Mouse (Mus musculus) stomach, embryonic 14.5 days (tissue): ENCODE measurements around the gene Ddc. TPM values are rescaled to one million over a fixed set of nuclear protein-coding genes. Genes with fewer than 3 reads are reported as not detected.
A peak's percentile ranks its signal among the peaks of the same experiment; 100 is the strongest.

ENCODE experiments used
- ATAC-seq: fragments of 200-750 bp; cut with Nextera tagmentation; 2 replicates; pipeline ENCODE4 v1.8.0; 2017; ENCODE audit warnings: low read depth, moderate TSS enrichment; ENCODE audit not compliant: insufficient number of reproducible peaks, insufficient read depth, low FRiP score
- H3K27ac ChIP-seq: fragments of 300-500 bp; sonication (generic); 2 replicates; pipeline ENCODE4 v1.5.1; 2014; ENCODE audit warnings: mild to moderate bottlenecking, low read length, moderate library complexity, mixed read lengths
- H3K27me3 ChIP-seq: fragments of 300-500 bp; sonication (generic); 2 replicates; pipeline ENCODE4 v1.6.1; 2014; ENCODE audit warnings: low read length, control low read depth, mixed read lengths; ENCODE audit not compliant: control insufficient read depth, insufficient read depth
- H3K36me3 ChIP-seq: fragments of 300-500 bp; sonication (generic); 2 replicates; pipeline ENCODE4 v1.6.1; 2014; ENCODE audit warnings: mild to moderate bottlenecking, control low read depth, low read length, moderate library complexity, mixed read lengths; ENCODE audit not compliant: control insufficient read depth, insufficient read depth
- H3K4me1 ChIP-seq: fragments of 300-500 bp; sonication (generic); 2 replicates; pipeline ENCODE4 v1.6.1; 2014; ENCODE audit warnings: low read length, control low read depth, mixed read lengths; ENCODE audit not compliant: control insufficient read depth, insufficient read depth
- H3K4me2 ChIP-seq: fragments of 300-500 bp; sonication (generic); replicated peaks from 2 replicates; pipeline ENCODE4 v1.6.1; 2014; ENCODE audit warnings: low read depth, low read length, control low read depth
- H3K4me3 ChIP-seq: fragments of 300-500 bp; sonication (generic); 2 replicates; pipeline ENCODE4 v1.5.1; 2014; ENCODE audit warnings: low read depth, low read length, control low read depth
- H3K9ac ChIP-seq: fragments of 300-500 bp; sonication (generic); replicated peaks from 2 replicates; pipeline ENCODE4 v1.6.1; 2014; ENCODE audit warnings: low read depth, mild to moderate bottlenecking, control low read depth, low read length, moderate library complexity, mixed read lengths
- H3K9me3 ChIP-seq: fragments of 300-500 bp; sonication (generic); 2 replicates; pipeline ENCODE4 v1.6.1; 2016; ENCODE audit warnings: low read depth, low read length, control low read depth; ENCODE audit not compliant: control insufficient read depth
- WGBS: fragments of 180-500 bp; shearing (Covaris S2); extraction: QIAGEN DNeasy Blood & Tissue Kit; methylation state at CpG from one replicate; pipeline ENCODE4 v1.1.7; 2014; 5-methylcytosine and 5-hydroxymethylcytosine counted together
- polyA plus RNA-seq: library from polyadenylated mRNA; unstranded; fragments of >200 nt; fragmentation: Nextera tagmentation; extraction: Ambion mirVana; gene quantifications from 2 replicates; pipeline ENCODE4 v1.2.1, GENCODE M21; 2014

Gene Ddc
- polyA plus RNA-seq, 1 experiment from 2014 or later = 36.7 TPM

DNA sequence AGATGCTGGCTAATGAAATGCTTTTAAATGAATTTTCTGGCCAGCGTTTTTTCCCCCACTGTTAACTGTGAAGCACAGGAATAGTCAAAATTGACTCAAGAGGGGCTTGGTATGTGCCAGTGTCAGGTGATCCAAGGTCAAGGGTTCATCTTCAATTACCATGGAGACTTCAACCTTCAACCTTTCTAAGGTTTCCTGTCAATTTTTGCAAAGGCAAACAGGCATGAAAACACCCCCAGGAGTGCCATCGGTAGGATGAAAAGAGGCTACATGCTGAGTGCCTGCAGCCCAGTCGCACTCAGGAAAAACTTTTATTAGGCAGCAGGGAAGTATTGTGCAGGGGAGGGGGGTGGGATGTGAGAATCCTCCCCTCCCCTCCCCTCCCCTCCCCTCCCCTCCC lies 12.0 kb downstream of the Ddc start:
- no peak for ATAC-seq
- WGBS = 20% methylated on average over 3 of the region's 3 CpGs
- Histone ChIP-seq H3K4me2 (no peak overlapping the region), H3K9ac (no peak overlapping the region), H3K27me3 (no peaks in the 10 kb centered on the region), H3K4me1 (peaks cover 18% of the 10 kb centered on the region; the same call in 1 of the 2 replicates), H3K36me3 (no peaks in the 10 kb centered on the region), H3K27ac (peak overlapping the region; percentile 53; the same call in 1 of the 2 replicates), H3K4me3 (no peak overlapping the region), H3K9me3 (no peaks in the 10 kb centered on the region)

DNA sequence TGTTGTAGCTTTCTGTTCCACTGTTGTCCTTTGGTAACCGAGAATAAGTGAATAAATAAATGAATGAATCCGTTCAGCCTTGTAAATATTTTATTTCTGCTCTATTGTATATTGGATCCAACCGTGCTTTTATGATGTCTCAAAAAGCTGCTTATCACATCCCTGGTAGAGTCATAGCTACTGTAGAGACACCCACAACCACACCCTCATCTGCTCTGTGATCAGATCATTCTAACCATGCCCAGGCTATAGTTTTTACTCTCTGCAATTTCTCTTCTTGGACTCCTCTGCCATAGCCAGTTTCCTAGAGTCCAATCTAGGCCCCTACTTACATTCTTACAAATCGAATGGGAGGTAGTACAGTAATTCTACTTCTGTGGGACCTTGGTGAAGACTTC lies 12.7 kb downstream of the Ddc start:
- Histone ChIP-seq H3K27me3 (no peaks in the 10 kb centered on the region), H3K4me1 (peaks cover 21% of the 10 kb centered on the region; the same call in 1 of the 2 replicates), H3K4me2 (no peak overlapping the region), H3K36me3 (no peaks in the 10 kb centered on the region), H3K4me3 (no peak overlapping the region), H3K9me3 (no peaks in the 10 kb centered on the region), H3K9ac (no peak overlapping the region), H3K27ac (peak overlapping the region; percentile 53)
- 58% methylated on average over 4 of the region's 4 CpGs for WGBS
- no peak for ATAC-seq

DNA sequence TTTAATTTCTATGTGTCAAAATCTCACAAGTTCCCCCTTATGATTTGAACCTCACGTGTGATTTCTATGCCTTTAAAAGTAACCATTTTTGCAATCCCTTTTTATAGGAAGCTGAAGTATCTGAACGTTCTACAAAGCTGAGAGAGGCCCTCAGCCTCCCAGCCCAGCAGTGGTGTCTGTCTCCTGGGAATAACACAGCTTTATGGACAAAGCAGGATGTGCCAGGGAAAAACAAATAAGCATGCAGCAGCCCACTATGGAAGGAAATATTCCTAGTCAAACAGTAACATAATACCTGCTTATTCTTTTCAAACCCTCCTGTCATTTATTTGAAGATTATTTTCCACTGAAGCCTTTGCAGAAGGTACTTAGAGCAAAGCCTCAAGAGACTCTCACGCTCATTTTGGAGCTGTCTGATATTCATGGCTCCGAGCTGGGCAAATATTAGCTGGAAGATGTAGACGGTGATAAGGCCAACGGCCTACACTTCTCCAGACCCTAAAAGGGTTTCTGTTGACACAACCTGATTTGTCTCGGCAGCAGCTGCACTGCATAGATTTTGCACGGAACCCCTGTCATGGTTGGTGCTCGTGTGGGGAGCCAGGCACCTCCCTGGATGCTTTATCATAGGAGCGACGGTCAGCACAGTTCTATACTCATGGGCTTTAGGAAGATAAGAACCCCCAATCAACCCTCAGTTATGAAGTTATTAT lies 13.3 kb downstream of the Ddc start:
- Histone ChIP-seq H3K4me2 (no peak overlapping the region), H3K9ac (no peak overlapping the region), H3K27ac (peak overlapping the region; percentile 53), H3K4me3 (no peak overlapping the region), H3K4me1 (peaks cover 25% of the 10 kb centered on the region), H3K9me3 (no peaks in the 10 kb centered on the region), H3K36me3 (no peaks in the 10 kb centered on the region), H3K27me3 (no peaks in the 10 kb centered on the region)
- ATAC-seq = peak; percentile 83
- 25% methylated on average over 11 of the region's 11 CpGs for WGBS

DNA sequence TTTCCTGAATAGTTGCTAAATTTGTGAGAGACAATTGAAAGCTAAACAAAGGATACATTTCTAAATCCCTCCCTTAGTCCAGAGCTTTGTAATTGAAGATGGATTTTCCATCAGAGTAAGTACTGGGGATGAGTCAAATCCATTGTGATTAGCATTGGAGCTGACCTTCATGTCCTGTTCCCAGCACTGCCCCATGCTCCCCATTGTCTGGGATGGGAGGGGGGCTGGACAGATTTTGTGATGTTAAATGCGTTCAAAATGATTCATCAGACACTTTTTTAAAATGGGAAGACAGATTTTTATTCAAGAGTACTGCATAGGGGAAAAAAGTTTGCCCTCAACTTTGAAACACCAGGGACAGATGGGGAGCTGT lies 16.2 kb downstream of the Ddc start:
- no peak overlapping the region for H3K9ac ChIP-seq
- ATAC-seq = no peak
- H3K4me3 ChIP-seq = no peak overlapping the region
- no peak overlapping the region for H3K4me2 ChIP-seq
- H3K27ac ChIP-seq = peak overlapping the region; percentile 96; the same call in 1 of the 2 replicates
- H3K27me3 ChIP-seq = no peaks in the 10 kb centered on the region
- WGBS = 42% methylated on average over 1 of the region's 1 CpGs
- no peaks in the 10 kb centered on the region for H3K9me3 ChIP-seq
- H3K4me1 ChIP-seq = peaks cover 38% of the 10 kb centered on the region
- H3K36me3 ChIP-seq = no peaks in the 10 kb centered on the region

DNA sequence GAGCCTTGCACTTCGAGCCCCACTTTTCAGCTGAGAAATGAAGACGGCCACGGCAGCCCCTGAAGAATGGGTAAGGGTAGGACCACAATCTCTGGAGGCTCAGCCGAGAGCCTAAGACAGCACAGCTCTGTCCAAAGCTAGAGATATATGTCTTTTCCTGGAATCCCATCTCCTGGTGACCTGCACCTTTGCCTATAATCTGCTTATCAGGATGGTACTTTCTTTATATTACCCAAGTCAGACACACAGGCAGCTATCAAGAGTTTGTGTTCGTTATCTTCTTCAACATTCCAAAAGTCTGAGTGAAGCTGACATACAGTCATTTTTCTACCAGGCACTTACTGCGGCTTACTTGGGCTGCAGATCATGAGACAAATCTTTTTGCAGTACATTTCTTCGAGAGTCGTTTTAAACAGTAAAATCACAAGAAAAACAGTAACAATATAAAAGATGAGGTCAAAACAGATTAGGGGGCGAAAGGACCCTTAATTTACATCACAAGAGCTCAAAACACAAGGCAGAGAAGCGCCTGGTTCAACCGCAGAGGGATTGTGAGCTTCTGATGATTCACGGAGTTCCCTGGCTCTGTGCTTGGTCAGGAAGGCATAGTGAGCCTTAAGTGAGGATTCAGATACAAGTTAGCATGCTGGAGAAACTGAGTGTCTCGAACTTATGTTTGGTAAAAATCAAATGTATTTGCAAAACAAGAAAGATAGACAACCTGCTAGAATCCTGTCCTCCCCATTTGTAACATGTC lies 16.7 kb downstream of the Ddc start:
- 41% methylated on average over 13 of the region's 13 CpGs for WGBS
- Histone ChIP-seq H3K4me3 (no peak overlapping the region), H3K4me2 (no peak overlapping the region), H3K9ac (no peak overlapping the region), H3K36me3 (no peaks in the 10 kb centered on the region), H3K27me3 (no peaks in the 10 kb centered on the region), H3K27ac (peak overlapping the region; percentile 96; the same call in 1 of the 2 replicates), H3K9me3 (no peaks in the 10 kb centered on the region), H3K4me1 (peaks cover 37% of the 10 kb centered on the region)
- ATAC-seq = no peak

DNA sequence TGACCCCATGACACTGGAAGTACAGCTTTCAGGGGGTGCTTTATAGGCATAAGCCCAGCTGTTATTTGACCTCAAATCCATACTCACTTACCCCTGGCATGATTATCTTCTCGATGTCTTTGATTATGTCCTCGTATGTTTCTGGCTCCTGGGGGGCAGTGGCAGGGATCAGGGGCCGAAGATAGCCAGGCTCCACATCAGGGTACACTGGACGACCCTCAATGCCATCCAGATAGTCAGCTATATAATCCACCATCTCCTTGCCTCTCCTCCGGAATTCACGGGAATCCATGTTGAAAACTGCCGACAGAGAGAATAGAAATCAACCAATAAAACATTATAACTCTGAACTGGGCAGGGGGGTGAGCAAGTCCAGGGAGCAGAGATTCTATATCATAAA lies 17.6 kb downstream of the Ddc start:
- 73% methylated on average over 7 of the region's 7 CpGs for WGBS
- Histone ChIP-seq H3K4me1 (peaks cover 31% of the 10 kb centered on the region), H3K4me3 (no peak overlapping the region), H3K9me3 (no peaks in the 10 kb centered on the region), H3K4me2 (no peak overlapping the region), H3K9ac (no peak overlapping the region), H3K36me3 (no peaks in the 10 kb centered on the region), H3K27me3 (no peaks in the 10 kb centered on the region), H3K27ac (peak overlapping the region; percentile 96)
- ATAC-seq = no peak

DNA sequence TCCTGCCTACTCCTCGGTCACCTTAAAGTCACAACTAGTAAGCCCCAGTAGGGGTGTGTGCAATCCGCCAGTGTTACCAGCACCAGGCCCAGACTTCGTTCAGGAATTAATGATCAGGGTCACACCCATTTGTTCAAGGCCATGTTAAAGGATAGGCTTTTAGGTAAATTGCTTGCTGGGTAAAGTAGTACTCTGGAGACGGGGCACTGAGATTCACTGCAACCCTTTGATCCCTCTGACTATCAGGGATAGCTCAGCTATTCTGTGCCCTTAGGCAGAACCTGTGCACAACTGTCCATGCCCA lies 18.3 kb downstream of the Ddc start:
- Histone ChIP-seq H3K9ac (no peak overlapping the region), H3K4me2 (no peak overlapping the region), H3K9me3 (no peaks in the 10 kb centered on the region), H3K27ac (peak overlapping the region; percentile 96), H3K27me3 (no peaks in the 10 kb centered on the region), H3K36me3 (no peaks in the 10 kb centered on the region), H3K4me1 (peaks cover 25% of the 10 kb centered on the region), H3K4me3 (no peak overlapping the region)
- ATAC-seq = no peak
- WGBS = 42% methylated on average over 4 of the region's 4 CpGs

DNA sequence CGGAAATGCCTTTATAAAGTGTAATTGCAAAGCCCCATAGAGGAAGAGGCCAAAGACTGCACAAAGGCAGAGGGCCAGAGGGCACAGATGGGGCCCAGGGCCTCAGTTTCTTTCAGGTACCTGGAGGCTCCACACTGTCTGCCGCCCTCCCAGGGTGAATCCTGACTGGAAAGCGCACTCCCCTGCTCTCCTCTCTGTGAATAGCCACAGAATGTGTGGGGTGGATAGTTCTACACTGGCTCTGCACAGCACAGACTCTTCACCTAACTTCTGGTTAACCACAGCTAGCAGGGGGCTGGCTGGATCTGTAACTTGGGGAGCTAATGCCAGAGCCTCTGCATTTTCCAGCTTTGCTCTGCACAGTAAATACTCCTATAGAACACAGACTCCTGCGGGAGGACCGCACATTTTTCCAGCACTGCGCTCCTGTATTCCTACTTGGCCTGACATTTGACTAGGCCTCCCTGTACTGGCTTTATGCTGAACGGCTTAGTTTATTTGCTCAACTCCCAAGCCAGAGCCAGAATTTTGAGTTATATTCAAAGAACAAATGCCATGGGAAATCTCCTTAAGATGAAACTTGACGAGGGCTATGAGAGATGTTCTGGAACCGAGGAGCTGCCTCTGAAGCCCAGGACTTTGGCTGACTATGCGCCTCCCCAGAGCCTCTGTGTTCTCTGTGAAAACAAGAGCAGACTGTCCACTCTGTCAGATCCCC lies 18.8 kb downstream of the Ddc start:
- peak overlapping the region; percentile 96 for H3K27ac ChIP-seq
- H3K9me3 ChIP-seq = no peaks in the 10 kb centered on the region
- no peak overlapping the region for H3K4me2 ChIP-seq
- peaks cover 25% of the 10 kb centered on the region for H3K4me1 ChIP-seq
- H3K4me3 ChIP-seq = no peak overlapping the region
- peak; percentile 57 for ATAC-seq
- no peaks in the 10 kb centered on the region for H3K27me3 ChIP-seq
- H3K9ac ChIP-seq = no peak overlapping the region
- 28% methylated on average over 10 of the region's 10 CpGs for WGBS
- no peaks in the 10 kb centered on the region for H3K36me3 ChIP-seq
